Mouse (Mus musculus): ENCODE results near the gene Fam171a1. TPM values are rescaled to one million over a fixed set of nuclear protein-coding genes. Genes with fewer than 3 reads are reported as not detected.
"Not testable (repeated sequence)": the region's sequence is repeated elsewhere in the genome, so short reads cannot be mapped to it uniquely, and the experiment has no call there.

Gene Fam171a1
- total and polyA plus RNA-seq, 3 experiments = 10.8 to 14.3 (median 14.1) TPM

- TF ChIP-seq CTCF (IDR thresholded peaks at IDR 0.05) = peak; percentile 66
- WGBS = 99% methylated on average over 4 of the region's 4 CpGs
- DNase-seq; H3K4me3 ChIP-seq; intact Hi-C loops (cut with DNase I); H3K27me3 ChIP-seq (ENCODE audit: control insufficient read depth, insufficient read depth, low read length); H3K9ac ChIP-seq (ENCODE audit: low read depth, low read length); H3K79me2 ChIP-seq (replicated peaks; ENCODE audit: control insufficient read depth, insufficient read depth, low read length); H3K27ac ChIP-seq; H3K36me3 ChIP-seq (ENCODE audit: control insufficient read depth, insufficient read depth, low read length): not testable (repeated sequence)
- H3K4me1 ChIP-seq (ENCODE audit: control insufficient read depth, insufficient read depth, low read length) = peaks cover 14% of the 10 kb centered on the region
These were observed 62.0 kb downstream of the Fam171a1 start for GRCm38 (mm10) chr2:3175988-3176387.

GRCm38 (mm10) chr2:3176751-3177150 lies 62.7 kb downstream of the Fam171a1 start:
- Histone ChIP-seq H3K27ac (no peak overlapping the region), H3K4me3 (no peak overlapping the region), H3K9ac (ENCODE audit: low read depth, low read length) (no peak overlapping the region), H3K79me2 (replicated peaks; ENCODE audit: control insufficient read depth, insufficient read depth, low read length) (no peaks in the 10 kb centered on the region), H3K4me1 (ENCODE audit: control insufficient read depth, insufficient read depth, low read length) (peaks cover 12% of the 10 kb centered on the region), H3K36me3 (ENCODE audit: control insufficient read depth, insufficient read depth, low read length) (peaks cover 7% of the 10 kb centered on the region), H3K27me3 (ENCODE audit: control insufficient read depth, insufficient read depth, low read length) (no peaks in the 10 kb centered on the region)
- intact Hi-C loops (cut with DNase I) = no loop called here
- no peak for DNase-seq
- 95% methylated on average over 3 of the region's 3 CpGs for WGBS
- TF ChIP-seq CTCF (IDR thresholded peaks at IDR 0.05) (no peak), EP300 (IDR thresholded peaks at IDR 0.05; ENCODE audit: insufficient read depth, low read depth, low read length) (no peak), POLR2A (IDR thresholded peaks at IDR 0.05; ENCODE audit: insufficient read depth, low read depth, low read length) (no peak)

GRCm38 (mm10) chr2:3180550-3180949 lies 66.5 kb downstream of the Fam171a1 start:
- H3K9ac ChIP-seq (ENCODE audit: low read depth, low read length) = no peak overlapping the region
- 84% methylated on average over 4 of the region's 4 CpGs for WGBS

GRCm38 (mm10) chr2:3183656-3184055 lies 69.6 kb downstream of the Fam171a1 start:
- intact Hi-C loops (cut with DNase I) = no loop called here
- TF ChIP-seq EP300 (IDR thresholded peaks at IDR 0.05; ENCODE audit: insufficient read depth, low read depth, low read length) (no peak), POLR2A (IDR thresholded peaks at IDR 0.05; ENCODE audit: insufficient read depth, low read depth, low read length) (no peak), CTCF (IDR thresholded peaks at IDR 0.05) (no peak)
- WGBS = 51% methylated on average over 5 of the region's 5 CpGs
- H3K36me3 ChIP-seq (ENCODE audit: control insufficient read depth, insufficient read depth, low read length) = peaks cover 10% of the 10 kb centered on the region
- DNase-seq = no peak
- no peak overlapping the region for H3K9ac ChIP-seq (ENCODE audit: low read depth, low read length)
- no peak overlapping the region for H3K27ac ChIP-seq
- no peak overlapping the region for H3K4me3 ChIP-seq
- no peaks in the 10 kb centered on the region; the same call in 1 of the 2 replicates for H3K79me2 ChIP-seq (replicated peaks; ENCODE audit: control insufficient read depth, insufficient read depth, low read length)
- H3K4me1 ChIP-seq (ENCODE audit: control insufficient read depth, insufficient read depth, low read length) = peaks cover 6% of the 10 kb centered on the region
- H3K27me3 ChIP-seq (ENCODE audit: control insufficient read depth, insufficient read depth, low read length) = no peaks in the 10 kb centered on the region

More at GRCm38 (mm10) chr2:3180550-3180949, 66.5 kb downstream of the Fam171a1 start:
- DNase-seq = no peak
- Histone ChIP-seq H3K4me1 (ENCODE audit: control insufficient read depth, insufficient read depth, low read length) (peaks cover 3% of the 10 kb centered on the region), H3K27ac (no peak overlapping the region), H3K4me3 (no peak overlapping the region), H3K27me3 (ENCODE audit: control insufficient read depth, insufficient read depth, low read length) (no peaks in the 10 kb centered on the region), H3K79me2 (replicated peaks; ENCODE audit: control insufficient read depth, insufficient read depth, low read length) (no peaks in the 10 kb centered on the region), H3K36me3 (ENCODE audit: control insufficient read depth, insufficient read depth, low read length) (peaks cover 2% of the 10 kb centered on the region; the same call in 1 of the 2 replicates)
- intact Hi-C loops (cut with DNase I) = no loop called here
- TF ChIP-seq EP300 (IDR thresholded peaks at IDR 0.05; ENCODE audit: insufficient read depth, low read depth, low read length) = no peak
- TF ChIP-seq POLR2A (IDR thresholded peaks at IDR 0.05; ENCODE audit: insufficient read depth, low read depth, low read length) = no peak
- TF ChIP-seq CTCF (IDR thresholded peaks at IDR 0.05) = no peak

- 73% methylated on average over 5 of the region's 5 CpGs for WGBS
- no peaks in the 10 kb centered on the region for H3K27me3 ChIP-seq (ENCODE audit: control insufficient read depth, insufficient read depth, low read length)
- no peak overlapping the region for H3K9ac ChIP-seq (ENCODE audit: low read depth, low read length)
- peak in 1 of 2 experiments; percentile 35 for DNase-seq
- H3K27ac ChIP-seq = no peak overlapping the region
- H3K4me3 ChIP-seq = no peak overlapping the region
- H3K36me3 ChIP-seq (ENCODE audit: control insufficient read depth, insufficient read depth, low read length) = peaks cover 10% of the 10 kb centered on the region
- no peaks in the 10 kb centered on the region; the same call in 1 of the 2 replicates for H3K79me2 ChIP-seq (replicated peaks; ENCODE audit: control insufficient read depth, insufficient read depth, low read length)
- peaks cover 6% of the 10 kb centered on the region for H3K4me1 ChIP-seq (ENCODE audit: control insufficient read depth, insufficient read depth, low read length)
- intact Hi-C loops (cut with DNase I) = loop anchor here (5.0 kb wide), 1 partner anchor 68 kb away; no protein-coding TSS in a partner anchor
- peak; percentile 61 for TF ChIP-seq CTCF (IDR thresholded peaks at IDR 0.05)
- no peak for TF ChIP-seq EP300 (IDR thresholded peaks at IDR 0.05; ENCODE audit: insufficient read depth, low read depth, low read length)
- TF ChIP-seq POLR2A (IDR thresholded peaks at IDR 0.05; ENCODE audit: insufficient read depth, low read depth, low read length) = no peak
These were observed 71.3 kb downstream of the Fam171a1 start for GRCm38 (mm10) chr2:3185335-3185734.

GRCm38 (mm10) chr2:3188745-3189475 lies 74.9 kb downstream of the Fam171a1 start:
- no peaks in the 10 kb centered on the region; the same call in 1 of the 2 replicates for H3K79me2 ChIP-seq (replicated peaks; ENCODE audit: control insufficient read depth, insufficient read depth, low read length)
- no peaks in the 10 kb centered on the region for H3K27me3 ChIP-seq (ENCODE audit: control insufficient read depth, insufficient read depth, low read length)
- no peak overlapping the region for H3K4me3 ChIP-seq
- no peak overlapping the region for H3K9ac ChIP-seq (ENCODE audit: low read depth, low read length)
- intact Hi-C loops (cut with DNase I) = loop anchor here (5.0 kb wide), 1 partner anchor 72 kb away; no protein-coding TSS in a partner anchor
- H3K36me3 ChIP-seq (ENCODE audit: control insufficient read depth, insufficient read depth, low read length) = peaks cover 8% of the 10 kb centered on the region
- 75% methylated on average over 10 of the region's 10 CpGs for WGBS
- DNase-seq = no peak
- TF ChIP-seq EP300 (IDR thresholded peaks at IDR 0.05; ENCODE audit: insufficient read depth, low read depth, low read length) (no peak), CTCF (IDR thresholded peaks at IDR 0.05) (no peak), POLR2A (IDR thresholded peaks at IDR 0.05; ENCODE audit: insufficient read depth, low read depth, low read length) (no peak)
- peaks cover 4% of the 10 kb centered on the region for H3K4me1 ChIP-seq (ENCODE audit: control insufficient read depth, insufficient read depth, low read length)
- H3K27ac ChIP-seq = no peak overlapping the region
